Mouse (Mus musculus) brain, embryonic 14.5 days (tissue): Measurements from ENCODE around the gene Slit2.

Experiments used
- CTCF ChIP-seq: fragments of 200-500 bp; IDR thresholded peaks from 2 replicates; pipeline ENCODE4 v1.5.1; 2012; ENCODE audit warnings: inconsistent platforms, mild to moderate bottlenecking, moderate library complexity, borderline replicate concordance; ENCODE audit not compliant: insufficient read depth, insufficient read length; ENCODE audit errors: extremely low read depth
- POLR2A ChIP-seq: fragments of 200-500 bp; IDR thresholded peaks from 2 replicates; pipeline ENCODE4 v1.6.1; 2012; ENCODE audit warnings: mild to moderate bottlenecking, inconsistent platforms, borderline replicate concordance; ENCODE audit not compliant: poor library complexity, insufficient read depth, insufficient read length, severe bottlenecking; ENCODE audit errors: extremely low read depth

DNA sequence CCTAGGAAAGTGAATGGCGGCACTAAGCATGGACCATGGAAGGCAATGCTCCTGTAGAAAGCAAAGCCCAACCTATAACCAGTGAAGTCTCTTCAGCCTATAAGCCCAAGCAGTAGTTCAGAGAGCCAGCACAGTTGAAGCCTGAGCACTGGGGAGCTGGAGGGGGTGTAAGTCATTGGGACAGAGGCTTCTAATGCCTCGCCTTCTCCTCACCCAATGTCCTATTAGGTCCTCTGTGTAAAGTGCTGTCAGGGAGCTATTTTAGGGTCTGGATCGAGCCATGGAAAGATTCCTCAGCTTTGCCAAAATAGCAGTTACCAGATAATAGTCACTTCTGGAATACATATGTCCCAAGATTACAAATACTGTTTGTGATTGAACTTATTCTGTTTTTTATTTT lies 318.2 kb downstream of the Slit2 start:
- TF ChIP-seq CTCF = no peak
- no peak for TF ChIP-seq POLR2A
